Mouse (Mus musculus) frontal cortex, adult (tissue): ENCODE data around the gene Prdm10.
A peak's percentile ranks its signal among the peaks of the same experiment; 100 is the strongest.

Experiments used
- ATAC-seq: cut with Nextera tagmentation; 2 replicates; pipeline ENCODE4 v1.9.2; 2017; ENCODE audit warnings: mild to moderate bottlenecking, moderate library complexity, mixed read lengths; ENCODE audit not compliant: low TSS enrichment

The Prdm10 gene

GRCm38 (mm10) chr9:31262226-31263105 lies 17.9 kb upstream of the Prdm10 start:
- no peak for ATAC-seq

GRCm38 (mm10) chr9:31266013-31266659 lies 14.2 kb upstream of the Prdm10 start:
- ATAC-seq: no peak

GRCm38 (mm10) chr9:31271221-31272015 lies 8.9 kb upstream of the Prdm10 start:
- ATAC-seq: no peak

GRCm38 (mm10) chr9:31272160-31272559 lies 8.2 kb upstream of the Prdm10 start:
- ATAC-seq: no peak

GRCm38 (mm10) chr9:31278651-31279050 lies 1.7 kb upstream of the Prdm10 start:
- ATAC-seq: no peak

GRCm38 (mm10) chr9:31279306-31279705 lies 1.0 kb upstream of the Prdm10 start:
- ATAC-seq: no peak

DNA sequence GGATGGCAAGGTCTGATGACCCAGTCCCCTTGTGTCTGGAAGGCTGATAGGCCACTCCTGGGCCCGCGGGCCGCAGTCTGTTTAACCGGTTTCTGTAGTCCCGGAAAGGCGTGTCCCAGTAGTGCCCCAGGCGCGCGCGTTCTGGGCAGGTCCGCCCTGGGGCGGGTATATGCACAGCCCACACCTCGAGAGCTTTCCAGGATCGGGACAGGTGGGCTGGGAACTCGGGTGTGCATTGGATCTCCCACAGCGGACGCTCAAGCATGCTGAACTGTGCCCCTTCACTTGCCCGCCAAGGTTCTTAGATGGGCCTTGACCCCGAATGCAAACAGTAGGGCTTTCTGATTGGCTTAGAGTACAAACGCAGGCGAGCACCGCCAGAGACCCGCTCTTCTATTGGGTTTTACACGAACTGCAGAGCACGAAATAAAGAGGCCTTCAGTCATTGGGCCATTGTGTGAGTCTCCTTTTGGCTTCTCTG lies 413 bp upstream of the Prdm10 start:
- peak; percentile 87 for ATAC-seq

GRCm38 (mm10) chr9:31281011-31281662 lies 799 bp downstream of the Prdm10 start:
- ATAC-seq: peak; percentile 60

- no peak for ATAC-seq
These were observed 1.3 kb downstream of the Prdm10 start for GRCm38 (mm10) chr9:31281663-31282015.

DNA sequence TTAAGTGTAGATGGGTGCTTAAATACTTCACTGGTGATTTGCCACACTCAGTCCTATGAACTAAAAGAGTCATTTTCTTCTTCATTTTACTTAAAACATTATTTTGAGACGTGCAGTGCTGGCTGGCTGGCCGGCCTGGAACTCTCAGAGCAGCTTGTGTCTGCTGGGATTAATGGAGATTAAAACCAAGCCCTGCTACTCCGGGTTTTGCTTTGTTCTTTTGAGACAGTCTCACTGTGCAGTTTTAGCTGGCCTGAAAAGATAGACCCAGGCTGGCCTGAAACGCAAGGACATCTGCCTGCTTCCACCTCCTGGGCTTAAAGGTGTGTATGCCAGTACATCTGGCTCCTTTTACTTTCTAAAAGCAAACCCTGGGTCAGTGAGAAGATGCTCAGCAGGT lies 2.2 kb downstream of the Prdm10 start:
- ATAC-seq: no peak

DNA sequence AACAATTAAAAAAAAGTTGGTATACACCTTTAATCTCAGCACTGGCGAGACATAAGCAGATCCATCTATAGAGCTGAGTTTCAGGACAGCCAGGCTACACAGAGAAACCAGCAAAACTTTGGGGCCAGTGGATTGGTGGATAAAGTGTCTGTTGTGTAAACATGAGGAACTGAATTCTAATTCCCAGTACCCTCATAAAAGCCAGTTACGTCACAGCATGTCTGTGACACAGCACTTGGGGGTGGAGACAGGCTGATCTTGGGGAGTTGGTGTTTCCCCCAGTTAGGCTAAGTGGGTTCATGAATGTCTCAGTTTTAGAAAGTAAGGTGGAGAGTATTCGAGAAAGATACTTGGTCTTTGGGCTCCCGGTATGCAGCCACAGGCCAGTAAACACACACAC lies 2.7 kb downstream of the Prdm10 start:
- ATAC-seq: no peak

DNA sequence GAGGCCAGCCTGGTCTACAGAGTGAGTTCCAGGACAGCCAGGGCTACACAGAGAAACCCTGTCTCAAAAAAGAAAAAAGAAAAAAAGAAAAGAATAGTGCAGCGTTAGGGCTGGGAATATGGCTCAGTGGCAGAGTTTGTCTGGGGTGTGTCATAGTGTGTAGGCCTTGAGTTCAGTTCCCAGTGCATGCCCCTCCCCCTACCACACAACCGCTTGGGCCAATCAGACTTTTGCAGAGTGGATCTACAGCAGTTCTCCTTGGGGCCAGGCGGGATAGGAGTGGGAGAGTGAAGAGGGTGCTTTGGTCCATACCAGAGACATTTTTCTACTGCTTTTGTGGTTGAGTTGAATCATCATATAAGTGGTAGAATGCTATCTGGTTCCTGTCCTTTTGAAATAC lies 3.6 kb downstream of the Prdm10 start:
- no peak for ATAC-seq

GRCm38 (mm10) chr9:31290201-31290862 lies 10.0 kb downstream of the Prdm10 start:
- peak; percentile 73 for ATAC-seq

DNA sequence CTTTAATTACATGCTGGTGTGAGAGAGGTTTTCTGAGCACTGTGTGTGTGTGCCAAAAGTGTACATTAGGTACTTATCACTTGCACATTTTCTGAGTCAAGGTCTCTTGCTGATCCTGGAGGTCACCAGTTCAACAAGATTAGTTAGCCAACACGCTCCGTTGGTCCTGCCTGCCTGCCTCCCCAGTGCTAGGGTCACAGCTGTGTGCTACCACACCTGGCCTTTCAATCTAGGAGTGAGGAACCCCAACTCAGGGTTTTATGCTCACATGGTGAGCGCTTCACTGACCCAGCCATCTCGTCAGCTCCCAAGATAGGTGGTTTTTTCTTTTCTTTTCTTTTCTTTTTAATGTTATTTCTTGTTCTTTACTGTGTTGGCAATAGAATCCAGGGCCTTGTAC lies 11.6 kb downstream of the Prdm10 start:
- no peak for ATAC-seq

DNA sequence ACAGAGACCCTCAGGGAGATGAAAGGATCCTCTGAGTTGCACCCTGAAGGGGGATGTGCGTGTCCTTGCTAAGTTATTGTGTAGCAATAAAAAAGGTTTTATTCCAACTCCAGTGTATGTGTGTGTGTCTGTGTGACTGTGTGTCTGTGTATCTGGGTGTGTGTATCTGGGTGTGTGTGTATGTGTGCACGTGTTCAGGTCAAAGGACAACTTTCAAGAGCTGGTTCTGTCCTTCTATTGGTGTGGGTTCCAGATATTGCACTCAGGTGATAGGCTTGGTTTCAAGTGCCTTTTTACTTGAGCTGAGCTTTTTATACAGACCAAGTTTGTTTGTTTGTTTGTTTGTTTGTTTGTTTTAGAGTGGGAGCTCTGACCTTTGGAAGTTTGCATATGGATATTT lies 12.9 kb downstream of the Prdm10 start:
- no peak for ATAC-seq

DNA sequence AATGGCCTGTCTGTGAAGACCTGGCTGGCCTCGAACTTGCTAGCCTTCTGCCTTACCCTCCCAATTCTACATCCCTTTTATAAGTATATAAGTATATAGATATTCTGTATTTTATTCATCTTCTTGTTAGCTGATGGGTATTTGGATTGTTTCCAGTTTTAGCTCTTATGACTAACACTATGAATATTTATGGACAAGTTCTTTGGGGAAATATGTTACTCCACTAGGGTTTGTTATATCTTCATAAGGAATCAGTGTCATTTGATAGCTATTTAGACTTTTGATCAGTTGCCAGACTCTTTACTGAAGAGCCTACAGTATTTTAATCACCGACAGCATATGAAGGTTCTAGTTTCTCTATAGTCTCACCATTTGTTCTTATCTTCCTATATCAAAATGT lies 15.0 kb downstream of the Prdm10 start:
- ATAC-seq: peak; percentile 45

DNA sequence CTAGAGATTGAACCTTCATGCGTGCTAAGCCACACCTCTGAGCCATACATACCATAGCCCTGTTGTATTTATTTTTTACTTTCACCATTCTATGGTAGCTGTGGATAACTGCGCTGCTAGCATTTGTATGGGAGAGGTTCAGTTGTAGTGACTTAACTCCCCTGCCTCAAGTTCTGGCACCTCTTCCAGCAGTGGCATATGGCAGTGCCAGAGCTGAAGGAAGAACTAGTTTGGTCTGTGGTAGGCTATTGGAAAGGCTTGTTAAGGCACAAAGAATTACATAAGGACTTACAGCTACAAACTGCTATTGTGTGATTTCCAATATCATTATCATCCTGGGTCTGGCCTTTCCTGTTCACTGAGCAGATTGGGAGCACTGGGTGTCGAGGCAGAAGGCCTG lies 16.0 kb downstream of the Prdm10 start:
- ATAC-seq: peak; percentile 60

DNA sequence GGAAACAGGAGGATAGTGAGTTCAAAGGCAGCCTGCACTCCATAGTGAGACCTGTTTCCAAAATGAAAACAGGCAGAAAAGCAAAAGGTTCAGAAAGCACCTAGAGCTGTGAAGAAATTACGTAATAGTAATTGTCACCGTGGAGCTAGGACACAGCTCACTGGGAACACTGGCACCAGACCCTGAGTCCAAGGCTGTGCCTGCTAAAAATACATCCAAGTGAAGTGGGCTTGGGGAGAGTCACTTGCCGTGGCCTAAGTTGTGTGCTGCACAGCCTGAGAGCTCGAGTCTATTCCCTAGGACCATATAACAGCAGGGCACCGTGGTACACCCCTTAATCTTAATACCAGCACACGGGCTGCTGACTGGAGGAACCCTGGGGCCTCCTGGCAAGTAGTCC lies 18.4 kb downstream of the Prdm10 start:
- no peak for ATAC-seq

- ATAC-seq: no peak
These were observed 20.2 kb downstream of the Prdm10 start for GRCm38 (mm10) chr9:31300525-31300924.

DNA sequence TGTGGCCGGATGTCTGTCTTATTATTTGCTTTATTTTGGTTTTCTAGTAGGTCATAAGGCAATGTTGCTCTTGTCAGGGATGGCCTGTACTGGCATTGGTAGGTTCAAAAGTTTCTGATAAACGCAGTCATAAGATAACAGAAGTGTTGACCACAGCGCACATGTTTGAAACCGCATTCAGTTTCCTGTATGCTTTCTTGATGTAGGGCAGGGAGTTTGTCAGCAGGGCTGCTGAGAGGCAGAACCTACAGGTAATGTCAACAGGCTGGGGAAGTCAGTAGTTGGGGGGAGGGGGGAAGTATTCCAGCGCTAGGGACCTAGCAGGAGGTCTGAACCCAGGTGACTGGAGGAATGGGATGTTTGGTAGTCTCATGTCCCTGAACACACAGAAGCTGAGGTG lies 20.8 kb downstream of the Prdm10 start:
- ATAC-seq: no peak

GRCm38 (mm10) chr9:31301526-31302311 lies 21.4 kb downstream of the Prdm10 start:
- ATAC-seq: no peak
